Mouse (Mus musculus) kidney, postnatal 10 days (tissue): Measurements from ENCODE around the gene Dlat.
"Not testable (repeated sequence)": the region's sequence is repeated elsewhere in the genome, so short reads cannot be mapped to it uniquely, and the experiment has no call there.

ENCODE experiments used
- DNase-seq: peaks from one replicate; pipeline ENCODE4 v3.0.0; 2021; ENCODE audit warnings: mixed read lengths

Gene Dlat

GRCm38 (mm10) chr9:50658941-50659388, 615 bp downstream of the Dlat start:
- no peak for DNase-seq

- no peak for DNase-seq
These were observed 1.2 kb downstream of the Dlat start for GRCm38 (mm10) chr9:50658391-50658790.

- no peak for DNase-seq
These were observed 9.1 kb downstream of the Dlat start for GRCm38 (mm10) chr9:50650503-50650902.

- no peak for DNase-seq
These were observed 12.7 kb downstream of the Dlat start for GRCm38 (mm10) chr9:50646826-50647370.

GRCm38 (mm10) chr9:50634270-50634669, 25.3 kb downstream of the Dlat start:
- no peak for DNase-seq

GRCm38 (mm10) chr9:50633059-50633458, 26.5 kb downstream of the Dlat start:
- DNase-seq: no peak

- DNase-seq: no peak
These were observed 27.4 kb downstream of the Dlat start for GRCm38 (mm10) chr9:50632016-50632688.

GRCm38 (mm10) chr9:50630903-50631302, 28.7 kb downstream of the Dlat start:
- DNase-seq: not testable (repeated sequence)

- DNase-seq: no peak
These were observed 41.7 kb downstream of the Dlat start for GRCm38 (mm10) chr9:50617794-50618330.

GRCm38 (mm10) chr9:50616766-50617603, 42.6 kb downstream of the Dlat start, which contains the start of the genes Pih1d2 and Nkapd1:
Gene Pih1d2 (plus strand): TSS chr9:50617321.
Gene Nkapd1 (minus strand): TSS chr9:50617464.
- peak; percentile 92 for DNase-seq

- DNase-seq: no peak
These were observed 43.4 kb downstream of the Dlat start for GRCm38 (mm10) chr9:50616161-50616560.

- no peak for DNase-seq
These were observed 47.5 kb downstream of the Dlat start for GRCm38 (mm10) chr9:50612115-50612514.

- DNase-seq: no peak
These were observed 55.2 kb downstream of the Dlat start for GRCm38 (mm10) chr9:50604338-50604737.

GRCm38 (mm10) chr9:50603998-50604324, 55.6 kb downstream of the Dlat start:
- DNase-seq: no peak

GRCm38 (mm10) chr9:50603189-50603997, 56.2 kb downstream of the Dlat start, which contains the start of the genes Sdhd and Timm8b:
Gene Sdhd (minus strand): TSS chr9:50603812.
Gene Timm8b (plus strand): TSS chr9:50603910.
- DNase-seq: peak; percentile 95

- no peak for DNase-seq
These were observed 57.3 kb downstream of the Dlat start for GRCm38 (mm10) chr9:50602055-50602845.

- no peak for DNase-seq
These were observed 58.0 kb downstream of the Dlat start for GRCm38 (mm10) chr9:50601536-50601935.

- DNase-seq: no peak
These were observed 62.6 kb downstream of the Dlat start for GRCm38 (mm10) chr9:50596973-50597372.

- peak; percentile 23 for DNase-seq
These were observed 64.7 kb downstream of the Dlat start for GRCm38 (mm10) chr9:50594794-50595417.

- peak; percentile 43 for DNase-seq
These were observed 66.0 kb downstream of the Dlat start for GRCm38 (mm10) chr9:50593544-50593943.

GRCm38 (mm10) chr9:50592955-50593354, 66.6 kb downstream of the Dlat start:
- DNase-seq: no peak
